Comparison of ENCODE assay signal across 18 mouse cellular contexts in genomic region chr5:108565381-108565780, GRCm38 (mm10). TPM values are rescaled to one million over a fixed set of nuclear protein-coding genes. Genes with fewer than 3 reads are reported as not detected.
"Had no signal": no experiment of that assay in that cellular context is flagged by ENCODE, and none has a peak within 500 bp of the region (broad histone marks: within the 10 kb centered on the region; RNA-seq: fewer than 3 reads in every experiment).

No protein-coding gene starts in this region.

- DNase-seq: lung, adult 18-20 months; lung, embryonic 14.5 days; lung, postnatal 10 days; lung, postnatal 4 days; midbrain, embryonic 14.5 days; right cerebral cortex, postnatal 14 days; thymus, adult 2 months; thymus, postnatal 25 days; thymus, postnatal 4 days had no signal

- H3K4me2 ChIP-seq: lung, embryonic 14.5 days; midbrain, embryonic 12.5 days; neural tube, embryonic 12.5 days; stomach, embryonic 15.5 days had no signal

- H3K27ac ChIP-seq: midbrain, embryonic 12.5 days; neural tube, embryonic 12.5 days; stomach, embryonic 15.5 days; stomach, postnatal 0 days had no signal

- H3K27me3 ChIP-seq: midbrain, embryonic 12.5 days; neural tube, embryonic 12.5 days; stomach, embryonic 15.5 days had no signal

- H3K4me1 ChIP-seq: midbrain, embryonic 12.5 days; neural tube, embryonic 12.5 days; stomach, embryonic 15.5 days had no signal

- ATAC-seq: midbrain, embryonic 16.5 days had no signal

- H3K4me3 ChIP-seq: midbrain, embryonic 12.5 days; neural tube, embryonic 12.5 days; stomach, embryonic 15.5 days had no signal

- H3K9ac ChIP-seq: lung, embryonic 14.5 days; midbrain, embryonic 12.5 days; neural tube, embryonic 12.5 days; stomach, embryonic 15.5 days had no signal

- H3K9me3 ChIP-seq: midbrain, embryonic 12.5 days; neural tube, embryonic 12.5 days; stomach, embryonic 15.5 days had no signal

RNA-seq across cellular contexts. Expression of gene Cplx1, which starts 15.6 kb away (rescaled TPM):
- total RNA-seq: megakaryocyte, adult 5-6 weeks; megakaryocyte-erythroid progenitor cell, adult 5-6 weeks; neutrophil, adult 5-6 weeks had no signal
- polyA plus RNA-seq: spleen, adult 2 months had no signal
